Mouse (Mus musculus) thymus, adult 2 months (tissue): ENCODE results near the gene Erc1. TPM values are rescaled to one million over a fixed set of nuclear protein-coding genes. Genes with fewer than 3 reads are reported as not detected.

Experiments used
- DNase-seq: peaks from one replicate; pipeline ENCODE4 v3.0.0; 2021
- H3K27ac ChIP-seq: fragments of 200-500 bp; 2 replicates; pipeline ENCODE4 v1.5.1; 2012; ENCODE audit warnings: low read length, control low read depth; ENCODE audit not compliant: control insufficient read depth, insufficient read depth
- H3K27me3 ChIP-seq: fragments of 200-500 bp; 2 replicates; pipeline ENCODE4 v1.6.1; 2012; ENCODE audit warnings: mild to moderate bottlenecking, low read length, moderate library complexity, mixed read lengths; ENCODE audit not compliant: control insufficient read depth, insufficient read depth
- H3K36me3 ChIP-seq: fragments of 200-500 bp; 2 replicates; pipeline ENCODE4 v1.6.1; 2012; ENCODE audit warnings: mild to moderate bottlenecking, low read length, moderate library complexity; ENCODE audit not compliant: control insufficient read depth, insufficient read depth
- H3K4me1 ChIP-seq: fragments of 200-500 bp; replicated peaks from 2 replicates; pipeline ENCODE4 v1.6.1; 2012; ENCODE audit warnings: low read length; ENCODE audit not compliant: control insufficient read depth, insufficient read depth
- H3K4me3 ChIP-seq: fragments of 200-500 bp; 2 replicates; pipeline ENCODE4 v1.5.1; 2012; ENCODE audit warnings: mild to moderate bottlenecking, low read length, control low read depth, moderate library complexity; ENCODE audit not compliant: control insufficient read depth, insufficient read depth
- CTCF ChIP-seq: fragments of 200-500 bp; IDR thresholded peaks from 2 replicates; pipeline ENCODE4 v1.5.1; 2012; ENCODE audit warnings: mild to moderate bottlenecking, control low read depth, low read length, moderate library complexity, borderline replicate concordance; ENCODE audit not compliant: control insufficient read depth, poor library complexity, insufficient read depth; ENCODE audit errors: extremely low read depth
- POLR2A ChIP-seq: fragments of 200-500 bp; IDR thresholded peaks from 2 replicates; pipeline ENCODE4 v1.6.1; 2012; ENCODE audit warnings: mild to moderate bottlenecking, low read length, control low read depth, moderate library complexity; ENCODE audit not compliant: control insufficient read depth, poor library complexity, insufficient read depth; ENCODE audit errors: extremely low read depth
- WGBS: fragments of 180-500 bp; shearing (Covaris S2); methylation state at CpG from one replicate; pipeline ENCODE4 v1.1.7; 2018; 5-methylcytosine and 5-hydroxymethylcytosine counted together
- polyA plus RNA-seq: library from polyadenylated mRNA; depleted of rRNA; stranded (reverse); fragments of >200 nt; gene quantifications from 2 replicates; pipeline ENCODE4 v1.2.3, GENCODE M21; 2012

Erc1 gene
- polyA plus RNA-seq, 1 experiment: 8.5 TPM

- Histone ChIP-seq H3K4me3 (no peak overlapping the region), H3K36me3 (no peaks in the 10 kb centered on the region), H3K27ac (peak overlapping the region; percentile 16; the same call in 1 of the 2 replicates), H3K4me1 (peaks cover 18% of the 10 kb centered on the region), H3K27me3 (no peaks in the 10 kb centered on the region)
- 79% methylated on average over 10 of the region's 10 CpGs for WGBS
- TF ChIP-seq CTCF (no peak), POLR2A (no peak)
- no peak for DNase-seq
Observed at GRCm38 (mm10) chr6:119562558-119562957, 285.4 kb downstream of the Erc1 start.

- WGBS: 92% methylated on average over 7 of the region's 7 CpGs
Observed at GRCm38 (mm10) chr6:119558855-119559254, 289.1 kb downstream of the Erc1 start.

GRCm38 (mm10) chr6:119554439-119554838, 293.5 kb downstream of the Erc1 start:
- no peak overlapping the region for H3K4me3 ChIP-seq
- TF ChIP-seq CTCF: peak; percentile 37; the same call in 1 of the 2 replicates
- no peak for TF ChIP-seq POLR2A
- no peak overlapping the region for H3K27ac ChIP-seq
- peaks cover 6% of the 10 kb centered on the region; the same call in 1 of the 2 replicates for H3K4me1 ChIP-seq
- DNase-seq: peak; percentile 17
- no peaks in the 10 kb centered on the region for H3K36me3 ChIP-seq
- WGBS: 85% methylated on average over 8 of the region's 8 CpGs
- no peaks in the 10 kb centered on the region for H3K27me3 ChIP-seq

More at GRCm38 (mm10) chr6:119558855-119559254, 289.1 kb downstream of the Erc1 start:
- no peak for DNase-seq
- no peak for TF ChIP-seq POLR2A
- TF ChIP-seq CTCF: no peak
- no peaks in the 10 kb centered on the region for H3K27me3 ChIP-seq
- no peaks in the 10 kb centered on the region for H3K36me3 ChIP-seq
- no peak overlapping the region for H3K27ac ChIP-seq
- H3K4me3 ChIP-seq: no peak overlapping the region
- peaks cover 18% of the 10 kb centered on the region for H3K4me1 ChIP-seq

DNA sequence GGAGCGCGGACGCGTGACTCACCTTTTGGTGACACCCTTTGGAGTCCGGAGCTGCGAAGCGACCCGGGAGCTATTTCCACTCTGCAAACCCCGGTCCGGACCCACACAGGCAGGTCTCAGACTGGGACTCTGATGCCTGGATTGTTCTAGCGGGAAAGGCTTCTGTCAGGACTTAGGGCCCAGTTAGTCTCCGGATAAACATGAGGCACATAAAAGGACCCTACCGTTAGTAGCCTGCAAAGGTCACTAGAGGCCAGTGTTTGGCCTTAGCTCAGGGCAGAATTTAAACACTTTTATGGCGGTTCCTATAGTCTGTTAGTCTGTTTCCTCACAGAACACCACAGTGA, 303.5 kb downstream of the Erc1 start:
- Histone ChIP-seq H3K27me3 (no peaks in the 10 kb centered on the region; the same call in 1 of the 2 replicates), H3K27ac (no peak overlapping the region), H3K36me3 (no peaks in the 10 kb centered on the region), H3K4me3 (peak overlapping the region; percentile 76), H3K4me1 (peaks cover 29% of the 10 kb centered on the region)
- WGBS: 12% methylated on average over 14 of the region's 14 CpGs
- no peak for DNase-seq
- no peak for TF ChIP-seq POLR2A
- TF ChIP-seq CTCF: no peak

GRCm38 (mm10) chr6:119543803-119544517, 304.0 kb downstream of the Erc1 start, which contains the start of gene Wnt5b:
Gene Wnt5b, minus strand, starts transcription at chr6:119544347.
- DNase-seq: peak; percentile 39
- H3K27ac ChIP-seq: no peak within 1 kb of the TSS
- TF ChIP-seq CTCF (no peak), POLR2A (no peak)
- no peaks in the 10 kb centered on the region; the same call in 1 of the 2 replicates for H3K27me3 ChIP-seq
- H3K36me3 ChIP-seq: no peaks in the 10 kb centered on the region
- WGBS: under 1% methylated on average over 111 of the region's 120 CpGs
- H3K4me3 ChIP-seq: peak within 1 kb of the TSS; percentile 76
- peaks cover 29% of the 10 kb centered on the region for H3K4me1 ChIP-seq

DNA sequence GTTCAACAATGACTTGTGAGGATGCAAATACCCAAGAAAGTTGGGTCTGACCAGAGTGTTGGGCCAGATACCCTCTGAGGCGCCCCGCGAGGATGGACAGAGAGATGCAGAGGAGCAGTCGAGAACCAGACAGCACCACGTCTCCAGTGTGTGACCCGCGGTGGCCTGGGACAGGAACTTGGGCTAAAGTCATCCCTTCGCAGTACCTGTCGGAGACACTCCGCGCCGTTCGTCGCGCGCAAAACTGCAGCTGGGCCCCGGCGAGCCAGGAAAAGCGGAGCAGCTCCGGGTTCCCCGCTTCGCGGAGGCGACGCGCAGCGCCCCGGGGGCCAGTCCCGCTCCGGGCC, 304.5 kb downstream of the Erc1 start:
- H3K4me1 ChIP-seq: peaks cover 29% of the 10 kb centered on the region
- no peak overlapping the region for H3K27ac ChIP-seq
- H3K27me3 ChIP-seq: no peaks in the 10 kb centered on the region; the same call in 1 of the 2 replicates
- no peaks in the 10 kb centered on the region for H3K36me3 ChIP-seq
- no peak for TF ChIP-seq CTCF
- TF ChIP-seq POLR2A: no peak
- DNase-seq: no peak
- H3K4me3 ChIP-seq: peak overlapping the region; percentile 76
- 4% methylated on average over 30 of the region's 30 CpGs for WGBS

GRCm38 (mm10) chr6:119535867-119536266, 312.1 kb downstream of the Erc1 start:
- WGBS: 81% methylated on average over 12 of the region's 12 CpGs
- H3K27ac ChIP-seq: no peak overlapping the region
- no peaks in the 10 kb centered on the region for H3K36me3 ChIP-seq
- no peak overlapping the region for H3K4me3 ChIP-seq
- H3K4me1 ChIP-seq: no peaks in the 10 kb centered on the region
- TF ChIP-seq CTCF (no peak), POLR2A (no peak)
- H3K27me3 ChIP-seq: no peaks in the 10 kb centered on the region
- DNase-seq: no peak
